Mouse (Mus musculus) kidney, postnatal 0 days (tissue): Measurements from ENCODE around the gene Eomes. TPM values are rescaled to one million over a fixed set of nuclear protein-coding genes. Genes with fewer than 3 reads are reported as not detected.
A peak's percentile ranks its signal among the peaks of the same experiment; 100 is the strongest.

Experiments used
- ATAC-seq: fragments of 200-750 bp; cut with Nextera tagmentation; replicated peaks from 2 replicates; pipeline ENCODE4 v1.8.0; 2017; ENCODE audit warnings: low read depth, moderate number of reproducible peaks, moderate TSS enrichment, moderate library complexity; ENCODE audit not compliant: low FRiP score
- DNase-seq: peaks from one replicate; pipeline ENCODE4 v3.0.0-alpha.2; 2016; ENCODE audit warnings: low spot score
- H3K27ac ChIP-seq: fragments of 300-500 bp; sonication (generic); 2 replicates; pipeline ENCODE4 v1.5.1; 2014; ENCODE audit warnings: mild to moderate bottlenecking
- H3K27me3 ChIP-seq: fragments of 300-500 bp; sonication (generic); 2 replicates; pipeline ENCODE4 v1.6.1; 2014; ENCODE audit warnings: low read length, mixed read lengths; ENCODE audit not compliant: insufficient read depth
- H3K36me3 ChIP-seq: fragments of 300-500 bp; sonication (generic); 2 replicates; pipeline ENCODE4 v1.6.1; 2014; ENCODE audit warnings: low read length, mixed read lengths; ENCODE audit not compliant: insufficient read depth
- H3K4me1 ChIP-seq: fragments of 300-500 bp; sonication (generic); replicated peaks from 2 replicates; pipeline ENCODE4 v1.6.1; 2014; ENCODE audit warnings: antibody characterized with exemption, low read length, mixed read lengths; ENCODE audit not compliant: insufficient read depth
- H3K4me2 ChIP-seq: fragments of 300-500 bp; sonication (generic); 2 replicates; pipeline ENCODE4 v1.6.1; 2014; ENCODE audit warnings: mild to moderate bottlenecking, low read length, moderate library complexity, mixed read lengths
- H3K4me3 ChIP-seq: fragments of 300-500 bp; sonication (generic); replicated peaks from 2 replicates; pipeline ENCODE4 v1.5.1; 2014; ENCODE audit warnings: low read depth, low read length
- H3K9ac ChIP-seq: fragments of 300-500 bp; sonication (generic); 2 replicates; pipeline ENCODE4 v1.6.1; 2014; ENCODE audit warnings: low read depth, low read length
- H3K9me3 ChIP-seq: fragments of 300-500 bp; sonication (generic); replicated peaks from 2 replicates; pipeline ENCODE4 v1.6.1; 2016; ENCODE audit warnings: low read length, inconsistent platforms, mixed read lengths
- CTCF ChIP-seq: IDR thresholded peaks from 2 replicates; pipeline ENCODE4 v1.5.1; 2016; ENCODE audit warnings: antibody characterized with exemption, low read depth, mild to moderate bottlenecking, moderate library complexity
- WGBS: fragments of 180-500 bp; shearing (Covaris S2); extraction: QIAGEN DNeasy Blood & Tissue Kit; methylation state at CpG from one replicate; pipeline ENCODE4 v1.1.7; 2014; 5-methylcytosine and 5-hydroxymethylcytosine counted together
- polyA plus RNA-seq: library from polyadenylated mRNA; unstranded; fragments of >200 nt; fragmentation: Nextera tagmentation; extraction: Ambion mirVana; gene quantifications from 2 replicates; pipeline ENCODE4 v1.2.1, GENCODE M21; 2015

The Eomes gene
- polyA plus RNA-seq, 1 experiment from 2014 or later: not detected

DNA sequence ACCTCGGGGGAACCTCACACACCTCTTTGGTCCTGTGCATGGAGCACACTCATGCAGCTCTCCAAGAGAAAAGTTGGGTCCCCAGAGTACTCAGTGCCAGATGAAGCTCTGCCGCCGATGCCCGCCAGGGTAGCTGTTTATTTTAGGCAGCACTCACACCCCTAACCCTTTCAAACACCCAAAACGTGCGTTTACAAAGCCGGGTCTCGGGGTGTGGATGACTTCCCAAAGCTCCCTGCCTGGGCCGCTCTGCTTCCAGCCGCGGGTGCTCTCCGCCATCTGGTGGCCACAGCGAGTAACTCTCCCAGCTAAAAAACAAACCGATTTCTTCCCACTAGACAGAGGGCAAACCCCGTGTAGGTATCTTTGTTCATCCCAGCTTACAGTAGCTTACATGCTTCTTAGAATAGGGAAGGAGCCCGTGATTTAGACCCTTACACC lies 11.6 kb downstream of the Eomes start:
- peak; percentile 92 for DNase-seq
- no peaks in the 10 kb centered on the region for H3K9me3 ChIP-seq
- H3K4me1 ChIP-seq: peaks cover 10% of the 10 kb centered on the region
- H3K4me3 ChIP-seq: peak overlapping the region; percentile 32; the same call in 1 of the 2 replicates
- no peak overlapping the region for H3K9ac ChIP-seq
- WGBS: under 1% methylated on average over 16 of the region's 16 CpGs
- H3K27ac ChIP-seq: no peak overlapping the region
- TF ChIP-seq CTCF: peak; percentile 97
- peak overlapping the region; percentile 54 for H3K4me2 ChIP-seq
- no peaks in the 10 kb centered on the region for H3K36me3 ChIP-seq
- peaks cover 32% of the 10 kb centered on the region for H3K27me3 ChIP-seq
- peak; percentile 60; the same call in 1 of the 2 replicates for ATAC-seq

DNA sequence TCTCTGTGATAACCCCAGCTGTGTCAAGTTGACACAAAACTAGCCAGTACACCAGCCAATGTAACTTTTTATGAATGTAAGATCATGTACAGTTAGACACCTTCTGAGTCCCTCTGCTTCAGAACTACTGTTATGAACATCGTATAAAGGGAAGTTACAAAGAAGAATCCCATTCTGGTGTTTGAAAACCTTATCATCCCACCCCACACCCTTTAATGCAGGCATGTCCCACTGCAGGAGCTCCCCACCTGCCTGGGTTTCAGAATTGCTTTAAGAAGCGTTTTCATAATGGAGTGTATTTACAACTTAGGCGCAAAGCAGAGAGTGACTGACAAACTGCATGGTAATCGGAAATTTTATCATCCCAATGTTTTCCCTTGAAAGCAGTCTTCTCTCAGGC lies 13.2 kb downstream of the Eomes start:
- H3K27me3 ChIP-seq: peaks cover 21% of the 10 kb centered on the region
- TF ChIP-seq CTCF: no peak
- WGBS: 89% methylated on average over 4 of the region's 4 CpGs

DNA sequence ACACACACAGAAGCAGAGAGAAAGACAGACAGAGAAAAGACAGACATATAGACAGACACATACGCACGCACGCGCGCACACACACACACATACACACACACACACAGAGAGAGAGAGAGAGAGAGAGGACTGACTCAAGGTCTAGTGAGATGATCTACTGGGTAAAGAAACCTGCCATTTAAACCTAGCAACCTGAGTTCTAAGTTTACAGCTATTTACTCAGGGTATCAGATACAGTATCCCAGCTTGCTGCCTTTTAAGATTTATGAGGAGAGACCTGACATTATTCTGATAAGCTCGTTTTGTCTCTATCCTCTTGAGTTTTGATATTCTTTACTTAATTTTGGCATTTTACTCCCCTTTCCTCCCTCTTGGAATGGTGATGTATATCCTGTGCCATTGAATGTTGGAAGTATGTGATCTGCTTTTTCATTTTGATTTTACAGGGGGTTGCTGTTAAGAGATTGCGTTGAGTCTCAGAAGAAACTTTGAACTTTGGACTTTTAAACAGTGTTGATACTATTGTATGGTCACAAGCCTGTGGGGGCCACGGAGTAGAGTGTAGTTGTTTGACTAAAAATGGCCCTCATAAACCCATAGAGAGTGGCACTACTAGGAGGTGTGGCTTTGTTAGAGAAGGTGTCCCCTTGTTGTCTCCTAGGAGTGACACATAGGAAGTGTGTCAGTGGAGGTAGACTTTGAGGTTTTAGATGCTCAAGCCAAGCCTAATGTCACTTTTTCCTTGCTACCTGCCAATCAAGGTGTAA lies 15.1 kb downstream of the Eomes start:
- no peak overlapping the region for H3K9ac ChIP-seq
- 79% methylated on average over 8 of the region's 8 CpGs for WGBS
- no peak for ATAC-seq
- H3K9me3 ChIP-seq: no peaks in the 10 kb centered on the region
- TF ChIP-seq CTCF: no peak
- no peak overlapping the region for H3K4me2 ChIP-seq
- DNase-seq: no peak
- H3K27me3 ChIP-seq: 0 out of 2 replicates have a peak, but pooled peaks cover 4% of the 10 kb centered on the region
- H3K4me1 ChIP-seq: peaks cover 5% of the 10 kb centered on the region; the same call in 1 of the 2 replicates
- H3K27ac ChIP-seq: no peak overlapping the region
- no peak overlapping the region for H3K4me3 ChIP-seq
- H3K36me3 ChIP-seq: no peaks in the 10 kb centered on the region

More for the DNA sequence above, 13.2 kb downstream of the Eomes start:
- Histone ChIP-seq H3K36me3 (no peaks in the 10 kb centered on the region), H3K4me1 (peaks cover 10% of the 10 kb centered on the region), H3K9ac (no peak overlapping the region), H3K4me2 (no peak overlapping the region), H3K27ac (no peak overlapping the region), H3K4me3 (no peak overlapping the region), H3K9me3 (no peaks in the 10 kb centered on the region)
- DNase-seq (no peak), ATAC-seq (no peak)

DNA sequence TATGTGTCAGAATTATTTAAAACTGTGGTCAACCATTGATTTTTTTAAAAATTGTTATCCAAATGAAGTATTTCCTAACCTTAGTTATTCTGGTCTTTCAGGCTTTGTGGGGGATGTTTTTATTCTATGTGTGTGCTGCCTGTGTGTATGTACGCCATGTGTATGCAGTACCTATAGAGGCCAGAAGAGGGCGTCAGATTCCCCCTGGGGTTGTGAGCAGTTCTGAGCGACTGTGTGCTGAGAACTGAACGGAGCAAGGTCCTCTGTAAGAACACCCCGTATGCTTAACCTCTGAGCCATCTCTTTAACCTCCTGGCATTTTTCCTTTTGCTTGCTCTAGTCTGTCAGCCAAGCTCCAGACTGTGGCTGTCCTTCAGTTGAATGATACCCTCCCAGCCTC lies 16.1 kb downstream of the Eomes start:
- no peak for DNase-seq
- WGBS: 82% methylated on average over 5 of the region's 5 CpGs
- Histone ChIP-seq H3K4me1 (0 out of 2 replicates have a peak, but pooled peaks cover under 1% of the 10 kb centered on the region), H3K36me3 (no peaks in the 10 kb centered on the region), H3K9me3 (no peaks in the 10 kb centered on the region), H3K4me3 (no peak overlapping the region), H3K27ac (no peak overlapping the region), H3K4me2 (no peak overlapping the region), H3K9ac (no peak overlapping the region), H3K27me3 (0 out of 2 replicates have a peak, but pooled peaks cover 4% of the 10 kb centered on the region)
- TF ChIP-seq CTCF: no peak; the same call in 1 of the 2 replicates
- ATAC-seq: no peak

DNA sequence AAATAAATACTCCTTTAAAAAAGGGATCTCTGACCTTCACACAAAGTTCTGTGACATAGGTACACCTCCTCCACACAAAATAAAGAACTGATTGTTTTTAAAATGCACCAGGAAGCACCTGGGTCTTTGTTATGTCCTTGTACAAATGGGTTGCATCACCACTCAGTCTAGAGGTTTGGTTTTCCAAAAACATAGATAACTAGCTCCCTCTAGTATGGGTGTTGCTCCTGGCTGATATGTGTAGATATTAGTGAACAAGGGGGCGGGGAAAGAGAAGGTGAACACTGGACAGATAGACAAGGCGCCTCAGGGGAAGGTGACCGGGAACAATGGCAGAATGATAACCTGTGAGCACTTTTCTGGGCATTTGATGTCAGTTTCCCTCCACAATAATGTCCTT lies 17.9 kb downstream of the Eomes start:
- 95% methylated on average over 3 of the region's 3 CpGs for WGBS
- Histone ChIP-seq H3K9ac (no peak overlapping the region), H3K9me3 (no peaks in the 10 kb centered on the region), H3K4me2 (no peak overlapping the region), H3K36me3 (no peaks in the 10 kb centered on the region), H3K27ac (no peak overlapping the region), H3K4me1 (no peaks in the 10 kb centered on the region), H3K27me3 (no peaks in the 10 kb centered on the region), H3K4me3 (no peak overlapping the region)
- TF ChIP-seq CTCF: no peak
- DNase-seq (no peak), ATAC-seq (no peak)

DNA sequence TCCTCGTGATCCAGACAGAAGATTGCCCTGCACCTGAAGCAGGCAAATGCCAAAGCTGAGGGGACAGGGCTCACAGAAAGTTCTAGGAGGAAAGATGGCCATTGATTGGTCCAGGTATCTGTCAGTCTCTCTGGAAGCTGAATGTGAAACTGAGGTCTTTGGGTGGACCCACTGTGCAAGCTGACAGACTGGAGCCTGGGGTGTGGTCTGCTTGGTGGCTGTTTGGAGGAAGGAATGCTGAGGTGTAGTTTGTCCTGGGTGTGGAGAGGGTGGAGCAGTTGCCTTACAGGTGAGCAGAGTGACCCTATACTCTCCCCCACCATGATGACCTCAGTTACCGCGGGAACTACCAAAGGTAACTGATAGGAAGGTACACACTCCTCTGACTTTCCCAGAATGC lies 18.9 kb downstream of the Eomes start:
- Histone ChIP-seq H3K36me3 (no peaks in the 10 kb centered on the region), H3K27ac (no peak overlapping the region)
- DNase-seq: no peak

More for the DNA sequence above, 18.9 kb downstream of the Eomes start:
- H3K9ac ChIP-seq: no peak overlapping the region
- no peak for ATAC-seq
- H3K4me2 ChIP-seq: no peak overlapping the region
- no peak overlapping the region for H3K4me3 ChIP-seq
- H3K4me1 ChIP-seq: no peaks in the 10 kb centered on the region
- H3K27me3 ChIP-seq: no peaks in the 10 kb centered on the region
- TF ChIP-seq CTCF: no peak
- no peaks in the 10 kb centered on the region for H3K9me3 ChIP-seq
- 82% methylated on average over 3 of the region's 3 CpGs for WGBS
